Mouse (Mus musculus): ENCODE data around the gene Zranb3.

DNA sequence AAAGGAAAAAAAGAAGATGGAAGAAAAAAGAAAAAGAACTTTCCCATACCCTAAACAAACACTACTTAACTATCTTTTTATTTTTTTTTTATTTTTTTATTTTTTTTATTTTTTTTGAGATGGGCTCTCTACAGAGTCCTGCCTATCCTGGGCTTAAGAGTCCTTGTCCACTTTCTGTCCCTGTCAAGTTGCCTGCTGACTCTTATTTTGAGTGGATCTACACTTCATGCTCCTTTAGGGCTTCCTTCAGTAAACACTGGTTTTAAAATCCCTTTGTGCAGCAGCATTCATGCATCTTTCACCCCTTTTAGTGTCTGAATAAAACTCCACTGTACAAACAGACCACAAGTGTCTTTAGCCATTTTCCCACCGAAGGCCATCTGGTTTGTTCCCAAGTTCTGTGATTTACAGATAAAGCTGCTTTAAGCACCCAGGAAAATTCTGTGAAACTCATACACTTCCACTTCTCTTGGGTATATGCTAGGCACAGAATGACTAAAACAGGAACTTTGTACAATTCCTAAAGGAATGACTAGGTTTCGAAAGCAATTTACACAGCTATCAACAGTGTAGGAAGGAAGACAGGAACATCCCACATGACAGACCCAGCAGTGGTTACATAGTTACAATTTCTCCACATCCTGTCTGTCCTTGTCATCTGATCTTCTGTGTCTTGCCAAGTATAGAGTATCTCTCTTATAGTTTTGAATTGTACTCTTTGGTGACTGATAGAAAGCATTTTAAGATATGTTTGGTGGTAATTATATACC is 82.7 kb downstream of the Zranb3 start:
- TF ChIP-seq EP300 (IDR thresholded peaks at IDR 0.05; ENCODE audit: low read depth) = no peak
- no peak for TF ChIP-seq CTCF (IDR thresholded peaks at IDR 0.05; ENCODE audit: low read depth)

Measured in liver, postnatal 0 days (tissue).